27 mouse cellular contexts compared by ENCODE assay signal in genomic region chr16:13161516-13161915, GRCm38 (mm10). TPM values are rescaled to one million over a fixed set of nuclear protein-coding genes. Genes with fewer than 3 reads are reported as not detected.
DNase-seq lines count a peak whose midpoint lies in the region; ATAC-seq and TF ChIP-seq lines count a peak whose summit lies in the region.
"Had no signal": no experiment of that assay in that cellular context is flagged by ENCODE, and none has a peak within 500 bp of the region (broad histone marks: within the 10 kb centered on the region; RNA-seq: fewer than 3 reads in every experiment).

No protein-coding gene starts in this region.

- H3K4me1 ChIP-seq in heart, embryonic 10.5 days = peaks cover 18% of the 10 kb centered on the region
- H3K4me1 ChIP-seq in lung, postnatal 0 days (ENCODE audit: insufficient read depth, low read depth, low read length) = no peaks in the 10 kb centered on the region
- 0 out of 2 replicates have a peak, but pooled peaks cover 5% of the 10 kb centered on the region for H3K4me1 ChIP-seq in embryonic facial prominence, embryonic 14.5 days (ENCODE audit: control insufficient read depth, insufficient read depth, low read length)

- H3K9me3 ChIP-seq in heart, embryonic 10.5 days = no peaks in the 10 kb centered on the region
- H3K9me3 ChIP-seq in lung, postnatal 0 days (ENCODE audit: low read length) = no peaks in the 10 kb centered on the region
- peaks cover 6% of the 10 kb centered on the region; the same call in 1 of the 2 replicates for H3K9me3 ChIP-seq in embryonic facial prominence, embryonic 14.5 days (ENCODE audit: control insufficient read depth, low read length)
- H3K9me3 ChIP-seq: heart, embryonic 12.5 days; heart, embryonic 15.5 days had no signal

- DNase-seq in heart, embryonic 10.5 days (ENCODE audit: low spot score) = peak; percentile 66
- DNase-seq in heart, adult 11 months = no peak
- DNase-seq in lung, postnatal 0 days (ENCODE audit: low spot score) = peak; percentile 27
- DNase-seq in lung, postnatal 4 days = no peak
- peak; percentile 23 for DNase-seq in embryonic facial prominence, embryonic 14.5 days (ENCODE audit: low spot score)
- DNase-seq in fat pad, adult 2 months (ENCODE audit: extremely low read depth, low read depth, low spot score) = peak; percentile 93
- no peak for DNase-seq in cerebellum, postnatal 25 days
- no peak for DNase-seq in ovary, postnatal 14 days (ENCODE audit: low spot score)
- DNase-seq: adrenal gland, postnatal 14 days; cerebellum, adult 11 months; cerebellum, adult 2 months; cerebellum, adult 9-11 months; cerebellum, postnatal 36 days; embryo, embryonic 11 days; gastrocnemius, postnatal 25 days; heart, postnatal 10 days; heart, postnatal 36 days had no signal

- TF ChIP-seq EP300 in lung, postnatal 0 days (IDR thresholded peaks at IDR 0.05) = no peak

- no peaks in the 10 kb centered on the region for H3K36me3 ChIP-seq in heart, embryonic 10.5 days
- H3K36me3 ChIP-seq in lung, postnatal 0 days (ENCODE audit: insufficient read depth, low read length) = no peaks in the 10 kb centered on the region
- H3K36me3 ChIP-seq in embryonic facial prominence, embryonic 14.5 days (ENCODE audit: control insufficient read depth, insufficient read depth, low read length) = no peaks in the 10 kb centered on the region
- H3K36me3 ChIP-seq: forebrain, embryonic 10.5 days; heart, embryonic 12.5 days; heart, embryonic 15.5 days; hindbrain, embryonic 10.5 days; hindbrain, embryonic 13.5 days had no signal

- H3K27me3 ChIP-seq in heart, embryonic 10.5 days (ENCODE audit: insufficient read depth, poor library complexity, severe bottlenecking) = no peaks in the 10 kb centered on the region
- H3K27me3 ChIP-seq in lung, postnatal 0 days (replicated peaks; ENCODE audit: insufficient read depth, low read length) = no peaks in the 10 kb centered on the region
- H3K27me3 ChIP-seq in embryonic facial prominence, embryonic 14.5 days (replicated peaks; ENCODE audit: control insufficient read depth, insufficient read depth, low read length) = no peaks in the 10 kb centered on the region
- H3K27me3 ChIP-seq: forebrain, embryonic 13.5 days; heart, embryonic 12.5 days; heart, embryonic 15.5 days; hindbrain, embryonic 13.5 days had no signal

- no peak overlapping the region for H3K4me2 ChIP-seq in lung, postnatal 0 days (replicated peaks; ENCODE audit: low read depth, low read length)
- no peak overlapping the region for H3K4me2 ChIP-seq in embryonic facial prominence, embryonic 14.5 days (ENCODE audit: low read depth, low read length)
- H3K4me2 ChIP-seq: forebrain, embryonic 13.5 days; heart, embryonic 12.5 days; heart, embryonic 15.5 days; hindbrain, embryonic 13.5 days had no signal

- 74% methylated on average over 5 of the region's 5 CpGs for whole genome bisulfite sequencing in heart, embryonic 10.5 days
- WGBS in lung, postnatal 0 days = 65% methylated on average over 5 of the region's 5 CpGs
- WGBS in embryonic facial prominence, embryonic 14.5 days = 76% methylated on average over 5 of the region's 5 CpGs

- no peak overlapping the region for H3K9ac ChIP-seq in lung, postnatal 0 days (replicated peaks; ENCODE audit: low read depth)
- H3K9ac ChIP-seq in embryonic facial prominence, embryonic 14.5 days (ENCODE audit: low read depth, low read length) = no peak overlapping the region
- H3K9ac ChIP-seq: forebrain, embryonic 13.5 days; heart, embryonic 12.5 days; heart, embryonic 15.5 days; hindbrain, embryonic 13.5 days had no signal

- ATAC-seq in lung, postnatal 0 days = no peak
- ATAC-seq in embryonic facial prominence, embryonic 14.5 days (ENCODE audit: low read depth) = no peak
- ATAC-seq: CD4-positive, CD25-positive, alpha-beta regulatory T cell, adult 4 months; forebrain, embryonic 13.5 days; forebrain, embryonic 16.5 days; hindbrain, embryonic 16.5 days had no signal

- no peak overlapping the region for H3K4me3 ChIP-seq in heart, embryonic 10.5 days
- no peak overlapping the region for H3K4me3 ChIP-seq in lung, postnatal 0 days (ENCODE audit: low read depth, low read length)
- H3K4me3 ChIP-seq in embryonic facial prominence, embryonic 14.5 days (ENCODE audit: low read depth, low read length) = no peak overlapping the region
- H3K4me3 ChIP-seq: erythroblast, embryonic 14.5 days; forebrain, embryonic 10.5 days; forebrain, embryonic 13.5 days; heart, embryonic 12.5 days; heart, embryonic 15.5 days; hindbrain, embryonic 10.5 days; hindbrain, embryonic 13.5 days had no signal

- TF ChIP-seq CTCF in lung, postnatal 0 days (IDR thresholded peaks at IDR 0.05) = no peak

- no peak overlapping the region for H3K27ac ChIP-seq in heart, embryonic 10.5 days
- no peak overlapping the region for H3K27ac ChIP-seq in lung, postnatal 0 days (ENCODE audit: low read length)
- H3K27ac ChIP-seq in embryonic facial prominence, embryonic 14.5 days (replicated peaks; ENCODE audit: low read depth, low read length) = no peak overlapping the region
- H3K27ac ChIP-seq: forebrain, embryonic 10.5 days; forebrain, embryonic 13.5 days; heart, embryonic 15.5 days; hindbrain, embryonic 10.5 days; hindbrain, embryonic 13.5 days had no signal

RNA-seq across cellular contexts. Expression of gene Ercc4, which starts 52.0 kb away (rescaled TPM):
- polyA plus RNA-seq in heart, embryonic 10.5 days (2016; fragmentation: Nextera tagmentation; extraction: Ambion mirVana) = 8.9 and 9.6 TPM in 2 replicates
- polyA plus RNA-seq in lung, postnatal 0 days (2015; fragmentation: Nextera tagmentation; extraction: Ambion mirVana) = 7.9 and 8.1 TPM in 2 replicates
- 11.8 and 13.3 TPM in 2 replicates for polyA plus RNA-seq in embryonic facial prominence, embryonic 14.5 days (2014; fragmentation: Nextera tagmentation; extraction: Ambion mirVana)

Comparison
In these comparisons a context has a peak if more than half of its experiments do, and no peak if none do; other contexts are left out.
1. DNase-seq: peak in heart, embryonic 10.5 days (single experiment), lung, postnatal 0 days (single experiment), embryonic facial prominence, embryonic 14.5 days (single experiment) and fat pad, adult 2 months (single experiment); none in heart, adult 11 months (single experiment), lung, postnatal 4 days (0 of 2), cerebellum, postnatal 25 days (0 of 2) and ovary, postnatal 14 days (single experiment).